Mouse (Mus musculus): ENCODE measurements at regions not wholly inside any gene's neighbourhood (a gene's known extent, or its start where the extent isn't known, plus 50 kb on each side); places are given as distances from the start of the nearest gene placed in this dataset.

DNA sequence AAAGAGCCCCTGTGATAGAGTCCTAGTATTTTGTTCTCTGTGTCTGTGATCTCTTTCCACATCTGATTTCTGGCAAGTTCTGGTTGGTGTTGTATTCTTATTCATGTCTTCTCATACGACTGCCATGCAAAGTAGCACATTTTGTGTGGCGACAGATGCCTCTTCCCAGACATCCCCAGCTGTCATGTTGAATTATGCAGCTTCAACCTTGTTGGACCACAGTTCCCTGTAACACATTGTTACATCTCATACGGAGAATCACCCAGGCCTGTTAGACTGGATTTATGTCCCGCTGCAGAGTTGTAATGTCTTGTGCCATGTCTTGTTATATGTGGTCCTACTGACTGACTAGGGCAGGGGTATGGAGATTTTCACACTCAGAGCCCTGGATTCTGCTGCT is 543.3 kb downstream of the Grin2a start:
- TF ChIP-seq CTCF (conservative IDR thresholded peaks at IDR 0.05 in 1 of 2, IDR thresholded peaks at IDR 0.05 in 1 of 2; ENCODE audit: low read depth in 2 of 2, low read length in 2 of 2) (no peak), POLR2A (IDR thresholded peaks at IDR 0.05; ENCODE audit: low read depth, low read length) (no peak)

Data from CH12.LX (cell line).